Mouse (Mus musculus) ES-E14 (cell line): Measurements from ENCODE around the gene Lcmt1. TPM values are rescaled to one million over a fixed set of nuclear protein-coding genes. Genes with fewer than 3 reads are reported as not detected.

Experiments
- DNase-seq: peaks from one replicate; pipeline ENCODE4 v3.0.0-alpha.2; 2013; ENCODE audit warnings: low read depth, low spot score
- H3K27ac ChIP-seq: 2 replicates; pipeline ENCODE4 v1.5.1; 2012; ENCODE audit warnings: low read depth, mild to moderate bottlenecking, low read length, moderate library complexity, mixed read lengths; ENCODE audit not compliant: poor library complexity, insufficient read depth, severe bottlenecking
- H3K36me3 ChIP-seq: 2 replicates; pipeline ENCODE4 v1.6.1; 2012; ENCODE audit warnings: mild to moderate bottlenecking, low read length, moderate library complexity, mixed read lengths; ENCODE audit not compliant: control insufficient read depth, poor library complexity, insufficient read depth, severe bottlenecking
- H3K4me1 ChIP-seq, 2 experiments: fragments of 150-350 bp in 1 of 2; sonication (generic) in 1 of 2; 2 replicates each; pipeline ENCODE4 v1.6.1; 2012; ENCODE audit warnings: low read length in 2 of 2, mild to moderate bottlenecking in 1 of 2, mixed read lengths in 1 of 2; ENCODE audit not compliant: control insufficient read depth in 2 of 2, insufficient read depth in 2 of 2, poor library complexity in 1 of 2
- H3K4me3 ChIP-seq, 2 experiments: fragments of 150-350 bp in 1 of 2; sonication (generic) in 1 of 2; 2 replicates each; pipeline ENCODE4 v1.5.1; 2012; ENCODE audit warnings: low read length in 2 of 2, low read depth in 1 of 2, mild to moderate bottlenecking in 1 of 2, mixed read lengths in 1 of 2; ENCODE audit not compliant: insufficient read depth in 1 of 2, poor library complexity in 1 of 2, severe bottlenecking in 1 of 2
- H3K9ac ChIP-seq: 2 replicates; pipeline ENCODE4 v1.6.1; 2012; ENCODE audit warnings: low read depth, mild to moderate bottlenecking, low read length, mixed read lengths; ENCODE audit not compliant: poor library complexity, insufficient read depth, severe bottlenecking
- H3K9me3 ChIP-seq: fragments of 150-350 bp; sonication (generic); 2 replicates; pipeline ENCODE4 v1.6.1; 2012; ENCODE audit warnings: low read depth, mild to moderate bottlenecking, low read length; ENCODE audit not compliant: control insufficient read depth, insufficient read depth
- CHD2 ChIP-seq: IDR thresholded peaks from 2 replicates; pipeline ENCODE4 v1.6.1; 2014; ENCODE audit warnings: mild to moderate bottlenecking, low read depth, low read length, inconsistent platforms
- HCFC1 ChIP-seq: IDR thresholded peaks from 2 replicates; pipeline ENCODE4 v1.6.1; 2012; ENCODE audit warnings: low read length, inconsistent platforms, borderline replicate concordance; ENCODE audit not compliant: insufficient read depth
- MAFK ChIP-seq: IDR thresholded peaks from 2 replicates; pipeline ENCODE4 v1.6.1; 2014; ENCODE audit warnings: mild to moderate bottlenecking, low read depth, low read length, inconsistent platforms; ENCODE audit not compliant: insufficient read depth
- ZC3H11A ChIP-seq: IDR thresholded peaks from 2 replicates; pipeline ENCODE4 v1.6.1; 2012; ENCODE audit warnings: low read depth, mild to moderate bottlenecking, inconsistent platforms, low read length, borderline replicate concordance
- ZNF384 ChIP-seq: IDR thresholded peaks from 2 replicates; pipeline ENCODE4 v1.6.1; 2012; ENCODE audit warnings: low read depth, low read length, inconsistent platforms
- in situ Hi-C, 2 experiments: fragments of 600-800 bp; cut with MboI; formaldehyde crosslinking; loops; one replicate each; pipeline ENCODE4 v1.15.1; 2025; ENCODE audit warnings: low sequenced_read_pairs in 2 of 2, inconsistent platforms in 1 of 2; ENCODE audit not compliant: unreplicated experiment in 2 of 2
- total RNA-seq: library from RNA; depleted of rRNA; stranded (reverse); fragments of 300-350 nt; gene quantifications from 2 replicates; pipeline ENCODE4 v1.2.3, GENCODE M21; 2012

The Lcmt1 gene
- total RNA-seq, 1 experiment: 31.8 TPM

- no peak overlapping the region for H3K4me3 ChIP-seq
- no peak overlapping the region for H3K27ac ChIP-seq
- peaks cover 4 to 8% of the 10 kb centered on the region in 2 experiments; a peak in 2 of 4 replicates for H3K4me1 ChIP-seq
- no peak overlapping the region for H3K9ac ChIP-seq
- in situ Hi-C loops: no loop called here
- TF ChIP-seq MAFK: no peak
- no peak for TF ChIP-seq CHD2
- no peak for TF ChIP-seq ZC3H11A
- TF ChIP-seq HCFC1: no peak
- TF ChIP-seq ZNF384: no peak
- no peak for DNase-seq
- no peaks in the 10 kb centered on the region for H3K9me3 ChIP-seq
- H3K36me3 ChIP-seq: no peaks in the 10 kb centered on the region
Observed at GRCm38 (mm10) chr7:123346631-123347290, 22.8 kb upstream of the Lcmt1 start.

GRCm38 (mm10) chr7:123349813-123350212, 19.8 kb upstream of the Lcmt1 start:
- TF ChIP-seq ZNF384 (no peak), CHD2 (no peak), ZC3H11A (no peak), MAFK (no peak), HCFC1 (no peak)
- Histone ChIP-seq H3K27ac (no peak overlapping the region), H3K36me3 (no peaks in the 10 kb centered on the region), H3K4me1 (peaks cover 2 to 8% of the 10 kb centered on the region in 2 experiments; a peak in 2 of 4 replicates), H3K9me3 (no peaks in the 10 kb centered on the region), H3K4me3 (no peak overlapping the region), H3K9ac (no peak overlapping the region)
- DNase-seq: no peak
- in situ Hi-C loops: no loop called here

- Histone ChIP-seq H3K9ac (no peak overlapping the region), H3K27ac (no peak overlapping the region), H3K36me3 (no peaks in the 10 kb centered on the region), H3K4me3 (no peak overlapping the region), H3K9me3 (no peaks in the 10 kb centered on the region), H3K4me1 (peaks cover 2 to 8% of the 10 kb centered on the region in 2 experiments; a peak in 2 of 4 replicates)
- DNase-seq: no peak
- TF ChIP-seq ZNF384 (no peak), ZC3H11A (no peak), MAFK (no peak), CHD2 (no peak), HCFC1 (no peak)
- in situ Hi-C loops: no loop called here
Observed at GRCm38 (mm10) chr7:123350243-123350642, 19.3 kb upstream of the Lcmt1 start.

- Histone ChIP-seq H3K9me3 (no peaks in the 10 kb centered on the region), H3K36me3 (no peaks in the 10 kb centered on the region), H3K4me1 (peaks cover 2 to 8% of the 10 kb centered on the region in 2 experiments; a peak in 2 of 4 replicates), H3K4me3 (no peak overlapping the region), H3K27ac (no peak overlapping the region), H3K9ac (no peak overlapping the region)
- in situ Hi-C loops: no loop called here
- no peak for DNase-seq
- TF ChIP-seq ZNF384 (no peak), HCFC1 (no peak), CHD2 (no peak), ZC3H11A (no peak), MAFK (no peak)
Observed at GRCm38 (mm10) chr7:123353081-123353480, 16.5 kb upstream of the Lcmt1 start.

- no peak overlapping the region for H3K9ac ChIP-seq
- peaks cover 2 to 6% of the 10 kb centered on the region in 2 experiments; a peak in 2 of 4 replicates for H3K4me1 ChIP-seq
- no peak for DNase-seq
- no peaks in the 10 kb centered on the region for H3K9me3 ChIP-seq
- no peak overlapping the region for H3K27ac ChIP-seq
- in situ Hi-C loops: no loop called here
- no peak overlapping the region for H3K4me3 ChIP-seq
- no peaks in the 10 kb centered on the region for H3K36me3 ChIP-seq
- TF ChIP-seq ZNF384 (no peak), CHD2 (no peak), ZC3H11A (no peak), MAFK (no peak), HCFC1 (no peak)
Observed at GRCm38 (mm10) chr7:123353879-123354278, 15.7 kb upstream of the Lcmt1 start.
